Mouse (Mus musculus) midbrain, embryonic 14.5 days (tissue): ENCODE measurements around the gene Syt7. TPM values are rescaled to one million over a fixed set of nuclear protein-coding genes. Genes with fewer than 3 reads are reported as not detected.

Source experiments
- ATAC-seq: fragments of 200-750 bp; cut with Nextera tagmentation; 2 replicates; pipeline ENCODE4 v1.8.0; 2017; ENCODE audit warnings: moderate number of reproducible peaks, moderate library complexity; ENCODE audit not compliant: low FRiP score, low TSS enrichment
- DNase-seq: peaks from one replicate; pipeline ENCODE4 v3.0.0-alpha.2; 2015
- H3K27ac ChIP-seq: fragments of 300-500 bp; sonication (generic); replicated peaks from 2 replicates; pipeline ENCODE4 v1.5.1; 2014; ENCODE audit warnings: mild to moderate bottlenecking, low read depth, low read length, moderate library complexity
- H3K27me3 ChIP-seq: fragments of 300-500 bp; sonication (generic); 2 replicates; pipeline ENCODE4 v1.6.1; 2014; ENCODE audit warnings: low read length, control low read depth, mixed read lengths; ENCODE audit not compliant: control insufficient read depth, insufficient read depth
- H3K36me3 ChIP-seq: fragments of 300-500 bp; sonication (generic); 2 replicates; pipeline ENCODE4 v1.6.1; 2014; ENCODE audit warnings: low read length, control low read depth; ENCODE audit not compliant: control insufficient read depth, insufficient read depth
- H3K4me1 ChIP-seq: fragments of 300-500 bp; sonication (generic); 2 replicates; pipeline ENCODE4 v1.6.1; 2014; ENCODE audit warnings: mild to moderate bottlenecking, antibody characterized with exemption, low read length, control low read depth; ENCODE audit not compliant: control insufficient read depth, insufficient read depth
- H3K4me2 ChIP-seq: fragments of 300-500 bp; sonication (generic); 2 replicates; pipeline ENCODE4 v1.6.1; 2014; ENCODE audit warnings: mild to moderate bottlenecking, low read length, moderate library complexity
- H3K4me3 ChIP-seq: fragments of 300-500 bp; sonication (generic); replicated peaks from 2 replicates; pipeline ENCODE4 v1.5.1; 2014; ENCODE audit warnings: low read depth, low read length
- H3K9ac ChIP-seq: fragments of 300-500 bp; sonication (generic); replicated peaks from 2 replicates; pipeline ENCODE4 v1.6.1; 2014; ENCODE audit warnings: mild to moderate bottlenecking, low read length, moderate library complexity
- H3K9me3 ChIP-seq: fragments of 300-500 bp; sonication (generic); 2 replicates; pipeline ENCODE4 v1.6.1; 2016; ENCODE audit warnings: low read length, control low read depth, mixed read lengths; ENCODE audit not compliant: control insufficient read depth
- WGBS: fragments of 180-500 bp; shearing (Covaris S2); extraction: QIAGEN DNeasy Blood & Tissue Kit; methylation state at CpG from one replicate; pipeline ENCODE4 v1.1.7; 2014; 5-methylcytosine and 5-hydroxymethylcytosine counted together
- polyA plus RNA-seq: library from polyadenylated mRNA; unstranded; fragments of >200 nt; fragmentation: Nextera tagmentation; extraction: Ambion mirVana; gene quantifications from 2 replicates; pipeline ENCODE4 v1.2.1, GENCODE M21; 2014

Syt7 gene
- polyA plus RNA-seq, 1 experiment from 2014 or later: 10.1 TPM

DNA sequence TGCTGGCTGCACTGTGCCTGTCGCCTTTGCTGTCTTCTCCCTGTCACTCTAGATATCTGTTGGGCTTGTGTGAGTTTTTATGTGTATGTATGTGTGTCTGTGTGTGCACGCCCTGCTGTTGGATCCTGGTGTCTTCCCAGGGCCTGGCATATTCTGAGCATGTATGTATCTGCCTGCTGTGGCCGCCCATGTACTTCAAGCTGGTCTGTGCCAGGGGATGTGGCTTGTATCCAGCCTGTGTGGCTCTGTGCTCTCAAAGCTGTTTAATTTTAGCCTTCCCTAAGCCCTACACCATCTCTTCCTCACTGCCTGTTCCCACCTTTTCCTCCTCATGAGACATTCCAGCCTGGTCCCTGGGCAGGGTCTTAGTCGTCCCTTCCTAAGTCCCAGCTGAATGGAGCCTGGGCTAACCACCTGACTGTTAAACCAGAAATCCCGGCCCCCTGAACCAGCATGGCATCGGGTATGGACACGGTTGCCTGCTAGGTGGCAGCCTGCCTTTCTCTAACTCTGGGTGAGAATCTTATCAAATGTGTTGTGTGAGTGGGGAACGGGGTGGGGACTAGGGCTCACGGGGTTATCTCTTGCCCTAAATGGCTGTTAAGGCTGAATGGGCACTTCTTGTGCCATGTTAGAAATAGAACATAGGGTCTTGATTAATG, 45.1 kb downstream of the Syt7 start:
- Histone ChIP-seq H3K27ac (no peak overlapping the region), H3K9ac (no peak overlapping the region), H3K4me1 (0 out of 2 replicates have a peak, but pooled peaks cover 4% of the 10 kb centered on the region), H3K36me3 (peaks cover 3% of the 10 kb centered on the region; the same call in 1 of the 2 replicates), H3K4me2 (no peak overlapping the region), H3K9me3 (no peaks in the 10 kb centered on the region), H3K4me3 (no peak overlapping the region), H3K27me3 (no peaks in the 10 kb centered on the region)
- ATAC-seq: no peak
- 62% methylated on average over 9 of the region's 9 CpGs for WGBS
- no peak for DNase-seq

- H3K9ac ChIP-seq: no peak overlapping the region
- H3K36me3 ChIP-seq: peaks cover 8% of the 10 kb centered on the region
- no peak overlapping the region for H3K27ac ChIP-seq
- H3K4me3 ChIP-seq: no peak overlapping the region
- H3K27me3 ChIP-seq: no peaks in the 10 kb centered on the region
- H3K4me2 ChIP-seq: no peak overlapping the region
- 77% methylated on average over 6 of the region's 6 CpGs for WGBS
- ATAC-seq: no peak
- no peak for DNase-seq
- no peaks in the 10 kb centered on the region for H3K9me3 ChIP-seq
- 0 out of 2 replicates have a peak, but pooled peaks cover 4% of the 10 kb centered on the region for H3K4me1 ChIP-seq
Observed at GRCm38 (mm10) chr19:10434927-10435326, 46.0 kb downstream of the Syt7 start.

- Histone ChIP-seq H3K4me2 (no peak overlapping the region), H3K4me1 (0 out of 2 replicates have a peak, but pooled peaks cover 4% of the 10 kb centered on the region), H3K9ac (no peak overlapping the region), H3K27me3 (no peaks in the 10 kb centered on the region), H3K4me3 (no peak overlapping the region), H3K27ac (no peak overlapping the region), H3K36me3 (peaks cover 18% of the 10 kb centered on the region), H3K9me3 (no peaks in the 10 kb centered on the region)
- peak; percentile 49; the same call in 1 of the 2 replicates for ATAC-seq
- peak; percentile 86 for DNase-seq
- 25% methylated on average over 3 of the region's 3 CpGs for WGBS
Observed at GRCm38 (mm10) chr19:10435908-10436307, 47.0 kb downstream of the Syt7 start.

GRCm38 (mm10) chr19:10436726-10437125, 47.8 kb downstream of the Syt7 start:
- Histone ChIP-seq H3K27me3 (no peaks in the 10 kb centered on the region), H3K36me3 (peaks cover 25% of the 10 kb centered on the region), H3K9ac (no peak overlapping the region), H3K9me3 (no peaks in the 10 kb centered on the region), H3K4me2 (no peak overlapping the region), H3K4me3 (no peak overlapping the region), H3K4me1 (0 out of 2 replicates have a peak, but pooled peaks cover under 1% of the 10 kb centered on the region), H3K27ac (no peak overlapping the region)
- DNase-seq (no peak), ATAC-seq (no peak)
- WGBS: 29% methylated on average over 1 of the region's 1 CpGs

DNA sequence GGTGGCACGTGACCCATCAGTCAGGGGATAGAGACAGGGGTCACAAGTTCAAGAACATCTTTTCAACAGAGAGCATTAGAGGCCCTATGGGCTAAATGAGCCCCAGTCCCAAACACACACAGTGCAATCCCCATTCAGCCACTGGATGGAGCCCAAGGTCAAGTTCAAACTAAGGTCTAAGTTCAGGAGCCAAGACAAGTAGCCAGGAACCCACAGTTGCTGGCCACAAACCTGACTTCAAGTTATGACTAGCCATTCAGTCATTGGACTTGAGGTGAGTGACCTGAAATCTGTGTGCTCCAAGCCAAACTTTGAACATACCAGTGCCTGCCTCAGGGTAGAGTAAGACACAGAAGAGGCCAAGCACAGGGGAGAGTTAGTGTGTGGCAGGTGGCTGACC, 48.6 kb downstream of the Syt7 start:
- no peaks in the 10 kb centered on the region for H3K4me1 ChIP-seq
- WGBS: 61% methylated on average over 1 of the region's 1 CpGs
- no peak overlapping the region for H3K4me3 ChIP-seq
- peaks cover 31% of the 10 kb centered on the region for H3K36me3 ChIP-seq
- DNase-seq (no peak), ATAC-seq (no peak)
- H3K9ac ChIP-seq: no peak overlapping the region
- H3K27me3 ChIP-seq: no peaks in the 10 kb centered on the region
- no peak overlapping the region for H3K4me2 ChIP-seq
- no peaks in the 10 kb centered on the region for H3K9me3 ChIP-seq
- no peak overlapping the region for H3K27ac ChIP-seq

- no peak overlapping the region for H3K4me2 ChIP-seq
- no peak overlapping the region for H3K9ac ChIP-seq
- WGBS: 95% methylated on average over 15 of the region's 15 CpGs
- DNase-seq (no peak), ATAC-seq (no peak)
- H3K4me1 ChIP-seq: no peaks in the 10 kb centered on the region
- H3K9me3 ChIP-seq: no peaks in the 10 kb centered on the region
- H3K36me3 ChIP-seq: peaks cover 74% of the 10 kb centered on the region
- H3K27me3 ChIP-seq: no peaks in the 10 kb centered on the region
- no peak overlapping the region for H3K4me3 ChIP-seq
- H3K27ac ChIP-seq: no peak overlapping the region
Observed at GRCm38 (mm10) chr19:10444685-10445369, 55.9 kb downstream of the Syt7 start.

- WGBS: 96% methylated on average over 7 of the region's 7 CpGs
- Histone ChIP-seq H3K4me2 (no peak overlapping the region), H3K36me3 (peaks cover 44% of the 10 kb centered on the region), H3K9me3 (no peaks in the 10 kb centered on the region), H3K27me3 (no peaks in the 10 kb centered on the region), H3K27ac (no peak overlapping the region), H3K9ac (no peak overlapping the region), H3K4me1 (no peaks in the 10 kb centered on the region), H3K4me3 (no peak overlapping the region)
- DNase-seq: no peak
- ATAC-seq: no peak
Observed at GRCm38 (mm10) chr19:10448275-10448674, 59.4 kb downstream of the Syt7 start.

DNA sequence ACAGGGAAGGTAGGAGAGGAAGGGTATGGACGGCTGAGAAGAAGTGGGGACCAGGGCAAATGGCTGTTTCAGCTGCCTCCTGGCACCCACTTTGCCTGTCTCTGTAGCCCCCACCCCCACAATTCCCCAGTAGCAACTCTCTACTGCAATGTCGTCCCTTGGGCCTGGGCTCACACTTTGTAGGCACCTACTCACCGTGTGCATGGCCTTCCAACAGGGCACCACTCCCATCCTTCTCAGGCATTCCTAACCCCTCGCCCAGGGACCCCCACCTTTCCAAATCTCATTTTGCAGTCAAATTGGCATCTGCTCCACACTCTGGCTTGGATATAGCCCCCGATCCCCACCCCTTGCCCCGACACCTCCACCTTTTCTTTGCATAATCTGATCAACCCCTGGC, 60.3 kb downstream of the Syt7 start:
- Histone ChIP-seq H3K4me1 (no peaks in the 10 kb centered on the region), H3K4me3 (no peak overlapping the region), H3K27ac (no peak overlapping the region), H3K9me3 (no peaks in the 10 kb centered on the region), H3K9ac (no peak overlapping the region), H3K27me3 (no peaks in the 10 kb centered on the region), H3K4me2 (no peak overlapping the region), H3K36me3 (peaks cover 36% of the 10 kb centered on the region)
- WGBS: 71% methylated on average over 6 of the region's 6 CpGs
- ATAC-seq: peak; percentile 53; the same call in 1 of the 2 replicates
- no peak for DNase-seq

GRCm38 (mm10) chr19:10449708-10450107, 60.8 kb downstream of the Syt7 start:
- no peak overlapping the region for H3K4me3 ChIP-seq
- no peak overlapping the region for H3K27ac ChIP-seq
- no peaks in the 10 kb centered on the region for H3K9me3 ChIP-seq
- DNase-seq (peak; percentile 93), ATAC-seq (peak; percentile 36; the same call in 1 of the 2 replicates)
- peaks cover 31% of the 10 kb centered on the region for H3K36me3 ChIP-seq
- WGBS: 3% methylated on average over 3 of the region's 3 CpGs
- H3K9ac ChIP-seq: no peak overlapping the region
- no peak overlapping the region for H3K4me2 ChIP-seq
- H3K27me3 ChIP-seq: no peaks in the 10 kb centered on the region
- H3K4me1 ChIP-seq: no peaks in the 10 kb centered on the region
